Comparison of ENCODE assay signal across 7 mouse cellular contexts in genomic region chr19:34877898-34878602, GRCm38 (mm10). TPM values are rescaled to one million over a fixed set of nuclear protein-coding genes. Genes with fewer than 3 reads are reported as not detected.
DNase-seq lines count a peak whose midpoint lies in the region; ATAC-seq lines count a peak whose summit lies in the region.

No protein-coding gene starts in this region.

- H3K4me2 ChIP-seq in intestine, embryonic 16.5 days (ENCODE audit: low read depth, low read length): peak overlapping the region; percentile 79
- peak overlapping the region; percentile 75 for H3K4me2 ChIP-seq in midbrain, embryonic 11.5 days

- peak; percentile 93 for DNase-seq in adrenal gland, adult 8-10 months
- DNase-seq in embryo, embryonic 9.5 days (ENCODE audit: extremely low spot score): peak; percentile 87
- peak; percentile 58 to 81 for DNase-seq in gastrocnemius, postnatal 4 days (ENCODE audit: low spot score in 2 of 2)
- peak; percentile 83 to 85 for DNase-seq in left cerebral cortex, postnatal 36 days (ENCODE audit: low spot score in 2 of 2)
- DNase-seq in midbrain, embryonic 11.5 days (ENCODE audit: low spot score, missing footprints): peak; percentile 97
- peak; percentile 52 for DNase-seq in spleen, adult 12 weeks (ENCODE audit: low spot score)

- intact Hi-C loops in left cerebral cortex, postnatal 36 days (cut with DNase I): loop anchor here (1.0 to 2.0 kb wide), 2 partner anchors 43 to 52 kb away; no protein-coding TSS in a partner anchor

- ATAC-seq in intestine, embryonic 16.5 days: peak; percentile 97
- ATAC-seq in midbrain, embryonic 11.5 days (ENCODE audit: low FRiP score): peak; percentile 93

- H3K27ac ChIP-seq in intestine, embryonic 16.5 days (ENCODE audit: low read length): peak overlapping the region; percentile 99
- peak overlapping the region; percentile 96 for H3K27ac ChIP-seq in midbrain, embryonic 11.5 days (ENCODE audit: low read depth, low read length)

- under 1% methylated on average over 45 of the region's 45 CpGs for WGBS in intestine, embryonic 16.5 days
- under 1% methylated on average over 45 of the region's 45 CpGs for WGBS in midbrain, embryonic 11.5 days

- H3K9ac ChIP-seq in intestine, embryonic 16.5 days (ENCODE audit: low read depth, low read length): peak overlapping the region; percentile 98
- peak overlapping the region; percentile 97 for H3K9ac ChIP-seq in midbrain, embryonic 11.5 days (ENCODE audit: low read length)

- H3K9me3 ChIP-seq in intestine, embryonic 16.5 days (ENCODE audit: control insufficient read depth, low read length): no peaks in the 10 kb centered on the region
- H3K9me3 ChIP-seq in midbrain, embryonic 11.5 days (ENCODE audit: control insufficient read depth, low read length): no peaks in the 10 kb centered on the region

- peaks cover 13% of the 10 kb centered on the region for H3K4me1 ChIP-seq in intestine, embryonic 16.5 days (ENCODE audit: control insufficient read depth, insufficient read depth, low read length)
- peaks cover 13% of the 10 kb centered on the region for H3K4me1 ChIP-seq in midbrain, embryonic 11.5 days (ENCODE audit: control insufficient read depth, insufficient read depth, low read length)

- no peaks in the 10 kb centered on the region for H3K27me3 ChIP-seq in intestine, embryonic 16.5 days (replicated peaks; ENCODE audit: control insufficient read depth, insufficient read depth, low read length)
- H3K27me3 ChIP-seq in midbrain, embryonic 11.5 days (ENCODE audit: control insufficient read depth, insufficient read depth, low read length): no peaks in the 10 kb centered on the region

- H3K4me3 ChIP-seq in intestine, embryonic 16.5 days (ENCODE audit: low read length): peak overlapping the region; percentile 92
- peak overlapping the region; percentile 87 for H3K4me3 ChIP-seq in midbrain, embryonic 11.5 days (ENCODE audit: low read depth, low read length)

- no peaks in the 10 kb centered on the region for H3K36me3 ChIP-seq in intestine, embryonic 16.5 days (ENCODE audit: control insufficient read depth, insufficient read depth, low read length)
- H3K36me3 ChIP-seq in midbrain, embryonic 11.5 days (ENCODE audit: control insufficient read depth, insufficient read depth, low read length): no peaks in the 10 kb centered on the region

RNA-seq across cellular contexts. Expression of gene Pank1, which starts 1.2 kb away (rescaled TPM):
- 10 to 100 TPM; 39.0 to 70.9 (median 46.7) TPM for total RNA-seq in adrenal gland, adult 8-10 months (2022)
- 10 to 100 TPM; 12.0 to 12.7 TPM for total RNA-seq in gastrocnemius, postnatal 4 days (2021)
- 6.7 and 7.9 TPM in 2 replicates for polyA plus RNA-seq in intestine, embryonic 16.5 days (2015; fragmentation: Nextera tagmentation; extraction: Ambion mirVana)
- 10 to 100 TPM; 20.8 to 23.5 TPM for total RNA-seq in left cerebral cortex, postnatal 36 days (2021)
- polyA plus RNA-seq in midbrain, embryonic 11.5 days (2014; fragmentation: Nextera tagmentation; extraction: Ambion mirVana): 10.4 and 10.5 TPM in 2 replicates

RNA-seq across cellular contexts. Expression of gene Kif20b, which starts 44.1 kb away (rescaled TPM):
- total RNA-seq in adrenal gland, adult 8-10 months (2022): 1 to 10 TPM; 2.0 to 3.5 (median 2.6) TPM
- 10 to 100 TPM; 12.7 to 13.0 TPM for total RNA-seq in gastrocnemius, postnatal 4 days (2021)
- polyA plus RNA-seq in intestine, embryonic 16.5 days (2015; fragmentation: Nextera tagmentation; extraction: Ambion mirVana): 40.8 and 48.4 TPM in 2 replicates
- total RNA-seq in left cerebral cortex, postnatal 36 days (2021): 1 to 10 TPM; 1.2 to 1.3 TPM
- 66.6 and 67.6 TPM in 2 replicates for polyA plus RNA-seq in midbrain, embryonic 11.5 days (2014; fragmentation: Nextera tagmentation; extraction: Ambion mirVana)

Comparison
In these comparisons a context has a peak if more than half of its experiments do, and no peak if none do; other contexts are left out.
1. Peak in every context shown above with its lines: DNase-seq, ATAC-seq, H3K4me3 ChIP-seq and H3K27ac ChIP-seq.